Mouse (Mus musculus) gastrocnemius, adult 2 months (tissue): Measurements from ENCODE around the gene Ifnar1. TPM values are rescaled to one million over a fixed set of nuclear protein-coding genes. Genes with fewer than 3 reads are reported as not detected.
"Not testable (repeated sequence)": the region's sequence is repeated elsewhere in the genome, so short reads cannot be mapped to it uniquely, and the experiment has no call there.

Experiments
- DNase-seq: peaks from one replicate; pipeline ENCODE4 v3.0.0; 2022
- H3K27ac ChIP-seq: fragments of 200-600 bp; 2 replicates; pipeline ENCODE4 v1.8.1; 2022; ENCODE audit warnings: mild to moderate bottlenecking
- H3K4me3 ChIP-seq: fragments of 200-600 bp; 2 replicates; pipeline ENCODE4 v1.8.1; 2022; ENCODE audit warnings: mild to moderate bottlenecking, moderate library complexity
- CTCF ChIP-seq: fragments of 200-600 bp; IDR thresholded peaks from 2 replicates; pipeline ENCODE4 v1.8.1; 2022; ENCODE audit warnings: antibody characterized with exemption, mild to moderate bottlenecking, moderate library complexity
- intact Hi-C: fragments of 180-260 bp; cut with DNase I; formaldehyde crosslinking; loops from one replicate; pipeline ENCODE4 v1.15.1; 2025
- total RNA-seq, 2 experiments: library from RNA; stranded (reverse); gene quantifications; 2 replicates each; pipeline ENCODE4 v1.2.3; 2021

Gene Ifnar1
- total RNA-seq, 2 experiments from 2014 or later, result 12.6 to 15.1 TPM

DNA sequence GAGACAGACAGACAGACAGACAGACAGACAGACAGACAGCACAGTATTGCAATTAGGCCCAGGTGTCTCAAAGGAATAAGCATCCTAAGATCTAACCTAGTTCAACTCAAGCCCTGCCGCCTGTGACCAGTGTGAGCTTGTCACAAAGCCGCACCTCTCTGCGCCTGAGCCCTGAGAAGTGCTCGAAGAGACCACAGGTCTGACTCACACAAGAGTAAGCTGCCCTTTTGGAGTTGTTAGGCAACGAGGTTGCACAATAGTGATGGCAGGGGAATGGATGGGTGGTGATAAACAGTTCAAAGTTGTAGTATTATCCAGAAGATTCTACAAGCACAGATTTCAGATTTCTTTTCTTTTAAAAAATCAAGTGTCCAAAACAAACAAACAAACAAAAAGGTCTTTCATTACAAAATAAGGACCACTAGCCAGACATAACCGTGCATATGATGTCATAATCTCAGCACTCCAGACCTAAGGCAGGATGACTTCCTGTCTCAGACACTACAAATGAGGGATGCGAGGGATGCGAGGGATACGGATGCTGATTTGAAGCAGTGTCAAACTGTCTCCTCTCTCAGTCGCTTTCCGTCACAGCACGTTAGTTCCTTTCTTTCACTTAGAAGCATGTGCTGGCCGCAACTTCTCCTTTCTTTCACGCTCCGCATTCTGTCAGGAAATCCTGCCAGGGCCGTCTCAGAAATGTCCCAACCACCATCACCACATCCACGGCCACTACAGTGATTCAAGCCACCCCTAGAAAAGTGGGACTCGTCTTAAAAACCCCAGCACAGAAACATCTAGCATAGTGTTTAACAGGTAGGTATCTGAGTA lies 37.7 kb downstream of the Ifnar1 start:
- Histone ChIP-seq H3K4me3 (no peak overlapping the region), H3K27ac (peak overlapping the region; percentile 31; the same call in 1 of the 2 replicates)
- no peak for DNase-seq
- TF ChIP-seq CTCF, result no peak
- intact Hi-C loops, result no loop called here

GRCm38 (mm10) chr16:91524206-91524605 lies 39.2 kb downstream of the Ifnar1 start:
- no peak overlapping the region for H3K4me3 ChIP-seq
- H3K27ac ChIP-seq, result no peak overlapping the region
- no peak for DNase-seq
- no peak for TF ChIP-seq CTCF
- intact Hi-C loops, result no loop called here

GRCm38 (mm10) chr16:91526274-91526673 lies 41.2 kb downstream of the Ifnar1 start:
- intact Hi-C loops, result no loop called here
- Histone ChIP-seq H3K4me3 (no peak overlapping the region), H3K27ac (no peak overlapping the region)
- no peak for DNase-seq
- no peak for TF ChIP-seq CTCF

DNA sequence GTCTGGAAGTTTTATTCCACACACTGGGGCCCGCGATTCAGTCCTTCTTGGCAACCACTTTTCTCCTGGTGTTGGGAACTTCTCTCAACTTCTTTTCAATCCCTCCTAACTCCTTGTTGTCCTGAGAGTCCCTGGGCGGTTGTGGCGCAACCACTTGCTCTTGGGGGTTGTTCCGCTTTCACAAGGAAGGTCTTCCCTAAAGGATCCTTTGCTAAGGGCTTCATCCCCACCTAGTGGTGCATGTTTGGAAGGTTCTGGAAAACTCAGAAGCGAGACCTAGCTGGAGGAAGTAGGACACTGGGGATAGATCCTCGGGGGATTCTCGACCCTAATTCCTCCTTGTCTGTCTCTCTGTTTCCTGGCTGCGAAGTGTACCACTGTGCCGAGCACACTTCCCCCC lies 42.0 kb downstream of the Ifnar1 start:
- peak; percentile 52 for TF ChIP-seq CTCF
- Histone ChIP-seq H3K4me3 (no peak overlapping the region), H3K27ac (no peak overlapping the region)
- intact Hi-C loops, result no loop called here
- peak; percentile 63 for DNase-seq

GRCm38 (mm10) chr16:91527500-91527899 lies 42.5 kb downstream of the Ifnar1 start:
- DNase-seq, result no peak
- intact Hi-C loops, result no loop called here
- Histone ChIP-seq H3K4me3 (no peak overlapping the region), H3K27ac (no peak overlapping the region)
- TF ChIP-seq CTCF, result no peak

DNA sequence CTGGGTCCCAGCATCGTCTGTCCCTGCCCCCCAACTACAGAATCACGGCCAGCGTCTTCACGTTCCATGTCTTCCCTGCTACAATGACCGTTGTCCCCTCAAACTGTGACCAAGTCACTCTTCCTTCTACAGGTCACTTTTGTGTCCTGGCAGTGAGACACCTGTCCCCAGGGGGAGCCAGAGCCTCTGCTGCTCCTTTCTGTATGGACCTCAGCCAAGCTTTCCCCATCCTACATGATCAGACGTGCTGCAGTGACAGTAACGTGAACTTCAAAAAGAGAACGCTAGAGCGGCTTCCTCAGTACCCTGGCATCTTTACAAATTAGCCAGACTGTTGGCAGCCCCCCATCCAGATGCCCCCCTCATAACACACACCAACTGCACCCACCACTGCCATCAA lies 43.5 kb downstream of the Ifnar1 start:
- no peak for DNase-seq
- H3K27ac ChIP-seq, result no peak overlapping the region
- peak; percentile 27; the same call in 1 of the 2 replicates for TF ChIP-seq CTCF
- H3K4me3 ChIP-seq, result no peak overlapping the region
- intact Hi-C loops, result no loop called here

- intact Hi-C loops, H3K4me3 ChIP-seq, H3K27ac ChIP-seq, DNase-seq: not testable (repeated sequence)
These were observed 45.8 kb downstream of the Ifnar1 start for GRCm38 (mm10) chr16:91530830-91531229.

DNA sequence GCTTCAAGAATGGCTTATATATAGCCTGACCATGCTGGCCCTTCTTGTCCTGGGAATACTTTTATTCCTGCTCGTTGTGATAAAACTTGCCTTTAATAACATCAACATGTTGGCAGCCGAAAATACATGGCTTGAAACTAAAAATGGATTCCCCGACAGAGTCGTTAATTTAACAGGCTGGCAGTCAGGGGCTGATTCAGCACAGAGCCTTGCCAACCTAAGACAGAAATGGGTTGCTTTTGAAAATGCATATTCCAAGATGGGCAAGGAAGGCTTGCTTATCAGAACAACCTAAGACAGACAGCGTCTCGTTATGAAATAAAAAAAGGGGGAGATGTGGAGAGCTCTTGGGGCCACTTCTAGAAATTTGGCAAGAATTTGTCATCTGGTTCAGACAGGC lies 46.8 kb downstream of the Ifnar1 start:
- 0 out of 2 replicates have a peak overlapping the region, but pooled peaks have one; percentile 2 for H3K27ac ChIP-seq
- intact Hi-C loops, result no loop called here
- DNase-seq, result no peak

GRCm38 (mm10) chr16:91532429-91532828 lies 47.4 kb downstream of the Ifnar1 start:
- Histone ChIP-seq H3K4me3 (no peak overlapping the region), H3K27ac (0 out of 2 replicates have a peak overlapping the region, but pooled peaks have one; percentile 2)
- no peak for TF ChIP-seq CTCF
- no peak for DNase-seq
- intact Hi-C loops, result no loop called here

More for the DNA sequence above, 46.8 kb downstream of the Ifnar1 start:
- no peak overlapping the region for H3K4me3 ChIP-seq
- TF ChIP-seq CTCF, result no peak

- DNase-seq, result no peak
- intact Hi-C loops, result no loop called here
- Histone ChIP-seq H3K27ac (no peak overlapping the region), H3K4me3 (no peak overlapping the region)
- no peak for TF ChIP-seq CTCF
These were observed 48.3 kb downstream of the Ifnar1 start for GRCm38 (mm10) chr16:91533097-91534001.

- intact Hi-C loops, result no loop called here
- H3K4me3 ChIP-seq, result no peak overlapping the region
- H3K27ac ChIP-seq, result no peak overlapping the region
- peak; percentile 54 for DNase-seq
- TF ChIP-seq CTCF, result no peak
These were observed 49.4 kb downstream of the Ifnar1 start for GRCm38 (mm10) chr16:91534477-91534876.

DNA sequence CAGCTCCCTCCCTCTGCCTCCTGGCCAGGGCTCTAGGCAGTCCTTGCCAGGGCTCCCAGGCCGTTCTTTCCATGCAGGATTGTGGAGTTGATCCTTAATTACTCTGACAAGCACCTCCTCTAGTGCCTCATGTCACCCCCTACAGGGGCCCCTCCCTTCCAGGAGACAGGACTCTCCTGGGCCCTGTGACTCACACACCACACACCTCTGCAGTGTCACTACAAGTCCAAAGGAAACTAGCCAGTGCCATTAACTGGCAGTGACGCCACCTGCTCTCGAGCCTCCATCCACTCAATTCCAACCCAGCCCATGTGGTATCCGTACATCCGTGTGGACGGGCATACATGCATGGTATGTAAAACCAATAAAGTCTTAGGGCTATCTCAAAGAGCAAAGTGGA lies 49.9 kb downstream of the Ifnar1 start:
- no peak for DNase-seq
- intact Hi-C loops, result no loop called here
- no peak overlapping the region for H3K27ac ChIP-seq
- H3K4me3 ChIP-seq, result no peak overlapping the region
- no peak for TF ChIP-seq CTCF

GRCm38 (mm10) chr16:91536372-91536771 lies 51.3 kb downstream of the Ifnar1 start:
- Histone ChIP-seq H3K27ac (no peak overlapping the region), H3K4me3 (no peak overlapping the region)
- TF ChIP-seq CTCF, result no peak
- intact Hi-C loops, result no loop called here
- DNase-seq, result no peak
